Comparison of ENCODE assay signal across 30 mouse cellular contexts in genomic region chr10:52321918-52322317, GRCm38 (mm10). TPM values are rescaled to one million over a fixed set of nuclear protein-coding genes. Genes with fewer than 3 reads are reported as not detected.
"Had no signal": no experiment of that assay in that cellular context is flagged by ENCODE, and none has a peak within 500 bp of the region (broad histone marks: within the 10 kb centered on the region; RNA-seq: fewer than 3 reads in every experiment).

No protein-coding gene starts in this region.

- H3K27ac ChIP-seq: limb, embryonic 12.5 days; limb, embryonic 15.5 days; liver, embryonic 14.5 days; macrophage; midbrain, embryonic 12.5 days; midbrain, embryonic 15.5 days; neural tube, embryonic 12.5 days; neural tube, embryonic 15.5 days had no signal

- H3K9ac ChIP-seq: limb, embryonic 12.5 days; limb, embryonic 15.5 days; liver, embryonic 14.5 days; liver, postnatal 0 days; lung, embryonic 14.5 days; midbrain, embryonic 12.5 days; midbrain, embryonic 15.5 days; neural tube, embryonic 12.5 days; neural tube, embryonic 15.5 days had no signal

- ATAC-seq: liver, postnatal 0 days; lung, postnatal 0 days; midbrain, embryonic 15.5 days had no signal

- H3K36me3 ChIP-seq: midbrain, embryonic 15.5 days had no signal

- H3K9me3 ChIP-seq: limb, embryonic 12.5 days; limb, embryonic 15.5 days; midbrain, embryonic 12.5 days; midbrain, embryonic 15.5 days; neural tube, embryonic 12.5 days; neural tube, embryonic 15.5 days had no signal

- H3K4me3 ChIP-seq: limb, embryonic 12.5 days; limb, embryonic 15.5 days; midbrain, embryonic 12.5 days; midbrain, embryonic 15.5 days; neural tube, embryonic 12.5 days; neural tube, embryonic 15.5 days had no signal

- H3K27me3 ChIP-seq: limb, embryonic 12.5 days; limb, embryonic 15.5 days; midbrain, embryonic 12.5 days; midbrain, embryonic 15.5 days; neural tube, embryonic 12.5 days; neural tube, embryonic 15.5 days had no signal

- DNase-seq: kidney, postnatal 10 days; kidney, postnatal 36 days; left cerebral cortex, postnatal 4 days; liver, postnatal 0 days; lung, embryonic 14.5 days; retina, postnatal 1 day; right cerebral cortex, postnatal 25 days; spleen, adult 18-20 months; thymus, adult 18-20 months; thymus, postnatal 36 days had no signal

- H3K4me1 ChIP-seq: limb, embryonic 12.5 days; limb, embryonic 15.5 days; midbrain, embryonic 12.5 days; midbrain, embryonic 15.5 days; neural tube, embryonic 12.5 days; neural tube, embryonic 15.5 days had no signal

- H3K4me2 ChIP-seq: limb, embryonic 12.5 days; limb, embryonic 15.5 days; liver, embryonic 11.5 days; lung, embryonic 14.5 days; midbrain, embryonic 12.5 days; midbrain, embryonic 15.5 days; neural tube, embryonic 12.5 days; neural tube, embryonic 15.5 days had no signal

RNA-seq across cellular contexts. Expression of gene Gm26741, which starts 36.6 kb away (rescaled TPM):
- total RNA-seq: layer of hippocampus, adult 8-10 months; layer of hippocampus, postnatal 10 days; layer of hippocampus, postnatal 36 days; left cerebral cortex, adult 8-10 months; left cerebral cortex, postnatal 14 days; left cerebral cortex, postnatal 4 days; megakaryocyte, adult 5-6 weeks had no signal
- polyA plus RNA-seq: kidney, embryonic 14.5 days; limb, embryonic 12.5 days; limb, embryonic 15.5 days; liver, embryonic 11.5 days; liver, embryonic 14.5 days; liver, postnatal 0 days; lung, embryonic 14.5 days; lung, postnatal 0 days; macrophage; midbrain, embryonic 12.5 days; midbrain, embryonic 15.5 days; neural tube, embryonic 12.5 days; neural tube, embryonic 15.5 days; stomach, embryonic 16.5 days; testis, adult 2 months; urinary bladder, adult 2 months had no signal
